Mouse (Mus musculus) hindbrain, embryonic 10.5 days (tissue): ENCODE measurements around the gene Pank1. TPM values are rescaled to one million over a fixed set of nuclear protein-coding genes. Genes with fewer than 3 reads are reported as not detected.
A peak's percentile ranks its signal among the peaks of the same experiment; 100 is the strongest.

ENCODE experiments used
- DNase-seq: peaks from one replicate; pipeline ENCODE4 v3.0.0-alpha.2; 2017; ENCODE audit warnings: low spot score
- H3K27ac ChIP-seq: fragments of 300-500 bp; sonication (generic); 2 replicates; pipeline ENCODE4 v1.5.1; 2016; ENCODE audit warnings: mild to moderate bottlenecking, moderate library complexity
- H3K27me3 ChIP-seq: fragments of 300-500 bp; sonication (generic); 2 replicates; pipeline ENCODE4 v1.6.1; 2016; ENCODE audit warnings: mild to moderate bottlenecking; ENCODE audit not compliant: poor library complexity, insufficient read depth, severe bottlenecking
- H3K36me3 ChIP-seq: fragments of 300-500 bp; sonication (generic); 2 replicates; pipeline ENCODE4 v1.6.1; 2016; ENCODE audit warnings: mild to moderate bottlenecking, moderate library complexity
- H3K4me1 ChIP-seq: fragments of 300-500 bp; sonication (generic); replicated peaks from 2 replicates; pipeline ENCODE4 v1.6.1; 2016; ENCODE audit warnings: mild to moderate bottlenecking
- H3K4me3 ChIP-seq: fragments of 300-500 bp; sonication (generic); 2 replicates; pipeline ENCODE4 v1.5.1; 2016; ENCODE audit warnings: mild to moderate bottlenecking, moderate library complexity
- H3K9me3 ChIP-seq: fragments of 300-500 bp; sonication (generic); 2 replicates; pipeline ENCODE4 v1.6.1; 2016; ENCODE audit warnings: mild to moderate bottlenecking, moderate library complexity
- WGBS: fragments of 180-500 bp; shearing (Covaris S2); methylation state at CpG from one replicate; pipeline ENCODE4 v1.1.7; 2016; 5-methylcytosine and 5-hydroxymethylcytosine counted together
- polyA plus RNA-seq: library from polyadenylated mRNA; unstranded; fragments of >200 nt; fragmentation: Nextera tagmentation; extraction: Ambion mirVana; gene quantifications from 2 replicates; pipeline ENCODE4 v1.2.1, GENCODE M21; 2016

Gene Pank1
- polyA plus RNA-seq, 1 experiment from 2014 or later = 5.6 TPM

DNA sequence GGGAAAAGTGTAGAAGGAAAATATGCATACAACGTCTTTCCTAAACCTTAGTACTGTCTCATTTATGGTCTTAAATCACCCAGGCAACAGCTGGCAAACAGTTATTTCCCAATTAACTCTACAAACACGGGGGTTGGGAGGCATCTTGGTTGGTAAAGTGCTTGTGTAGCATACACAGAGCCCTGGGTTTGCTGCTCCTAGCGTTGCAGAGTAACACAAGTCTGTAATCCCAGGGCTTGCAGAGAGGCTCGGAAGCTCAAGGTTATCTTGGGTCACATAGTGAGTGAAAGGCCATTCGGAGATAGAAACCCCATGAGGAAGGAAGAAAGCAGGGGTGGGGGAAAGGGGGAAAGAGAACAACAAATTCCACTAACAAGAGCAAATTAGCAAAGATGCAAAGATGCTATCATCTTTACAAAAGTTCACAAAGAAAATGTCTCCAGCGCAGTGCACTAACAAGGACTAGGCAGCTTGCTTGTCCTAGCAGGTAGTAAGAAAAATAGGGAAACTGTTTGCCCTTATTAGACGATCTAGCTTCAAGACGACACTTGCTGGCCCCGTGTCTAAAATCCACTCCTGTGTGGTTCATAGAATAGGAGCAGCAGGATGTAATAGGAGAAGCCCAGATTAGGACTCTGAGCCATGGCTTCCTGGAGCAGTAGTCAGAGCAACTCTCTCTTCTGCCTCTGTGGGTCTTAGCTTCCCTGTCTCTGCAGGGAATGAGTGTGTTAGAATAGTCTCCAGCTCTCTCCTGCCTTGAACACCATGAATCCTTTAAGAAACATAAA lies 37.3 kb downstream of the Pank1 start:
- DNase-seq = no peak
- Histone ChIP-seq H3K27ac (no peak overlapping the region), H3K27me3 (no peaks in the 10 kb centered on the region), H3K9me3 (no peaks in the 10 kb centered on the region), H3K4me1 (0 out of 2 replicates have a peak, but pooled peaks cover 5% of the 10 kb centered on the region), H3K36me3 (peaks cover 31% of the 10 kb centered on the region), H3K4me3 (no peak overlapping the region)
- 63% methylated on average over 9 of the region's 9 CpGs for WGBS

DNA sequence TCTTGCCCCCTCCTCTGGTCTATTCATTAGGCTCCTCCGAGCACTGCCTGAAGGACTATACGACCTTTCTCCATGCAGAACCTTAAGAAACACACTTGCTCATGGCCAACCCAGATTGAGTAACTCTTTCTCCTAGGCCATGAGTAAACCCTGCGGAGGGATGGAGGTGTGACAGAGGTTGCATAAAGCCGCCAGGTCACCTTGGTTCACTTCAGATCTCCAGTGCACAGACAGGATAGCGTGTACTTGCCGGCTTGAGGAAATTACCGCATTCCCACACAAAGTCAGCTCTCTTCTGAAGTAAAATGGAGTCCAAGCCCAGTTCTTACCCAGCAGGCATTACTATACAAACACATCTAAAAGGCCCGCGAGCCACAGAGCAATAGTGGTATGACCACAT lies 40.6 kb downstream of the Pank1 start:
- Histone ChIP-seq H3K4me1 (0 out of 2 replicates have a peak, but pooled peaks cover 5% of the 10 kb centered on the region), H3K27me3 (no peaks in the 10 kb centered on the region), H3K27ac (no peak overlapping the region), H3K4me3 (no peak overlapping the region), H3K36me3 (peaks cover 31% of the 10 kb centered on the region), H3K9me3 (no peaks in the 10 kb centered on the region)
- 96% methylated on average over 9 of the region's 9 CpGs for WGBS
- no peak for DNase-seq

DNA sequence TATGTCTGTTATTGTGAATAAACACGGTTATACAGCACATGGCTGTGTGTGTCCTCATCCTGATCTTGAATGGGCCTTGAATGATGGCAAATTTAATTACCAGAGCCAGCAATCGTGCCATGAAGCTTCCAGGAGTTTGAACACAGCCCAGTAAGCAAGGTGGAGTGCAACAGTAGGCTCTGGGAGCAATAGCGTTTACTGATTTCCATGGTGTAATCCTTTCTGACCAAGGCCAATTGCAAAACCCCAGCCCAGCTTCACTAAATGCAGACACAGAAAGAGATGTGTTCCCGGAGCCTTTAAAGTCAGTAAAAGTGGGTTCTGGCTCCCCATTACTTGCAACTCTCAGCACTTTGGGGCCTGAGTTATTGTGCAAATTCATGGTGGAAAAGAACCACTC lies 47.6 kb downstream of the Pank1 start:
- Histone ChIP-seq H3K9me3 (no peaks in the 10 kb centered on the region), H3K27ac (no peak overlapping the region), H3K36me3 (0 out of 2 replicates have a peak, but pooled peaks cover 6% of the 10 kb centered on the region), H3K4me3 (no peak overlapping the region), H3K27me3 (no peaks in the 10 kb centered on the region), H3K4me1 (no peaks in the 10 kb centered on the region)
- 90% methylated on average over 4 of the region's 4 CpGs for WGBS
- DNase-seq = no peak

DNA sequence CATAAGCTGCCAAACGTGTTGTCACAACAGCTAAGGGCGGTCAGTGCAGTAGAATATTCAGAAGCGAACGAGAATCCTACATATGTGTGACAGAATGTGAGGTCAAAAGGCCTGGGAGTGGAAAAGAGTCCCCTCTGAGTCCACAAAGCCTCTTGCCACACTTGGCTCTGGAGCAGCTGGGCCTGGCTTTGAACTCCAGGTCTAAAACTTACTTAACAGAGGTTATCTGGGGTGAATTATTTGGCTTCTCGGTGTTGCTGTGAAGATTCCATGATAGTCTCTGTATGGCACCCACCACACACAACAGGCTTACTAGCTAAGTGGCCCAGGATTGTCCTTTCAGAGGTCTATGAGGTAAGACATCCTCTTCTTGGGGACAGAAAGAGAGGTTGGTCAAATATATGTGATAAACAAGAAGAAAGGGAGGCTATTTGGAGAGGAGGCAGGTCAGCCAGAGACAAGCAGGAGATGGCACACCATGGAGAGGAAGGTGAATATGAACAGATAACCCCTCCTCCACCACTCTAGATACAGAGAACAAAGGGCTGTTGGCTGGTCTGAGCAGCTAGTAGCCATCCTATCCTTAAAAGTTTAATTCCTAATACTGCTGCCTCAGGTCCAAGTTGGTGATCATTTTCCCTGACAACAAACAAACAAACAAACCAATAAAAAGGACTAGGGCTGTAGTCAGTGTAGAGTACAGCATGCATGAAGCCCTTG lies 51.2 kb downstream of the Pank1 start:
- WGBS = 91% methylated on average over 5 of the region's 5 CpGs
- H3K36me3 ChIP-seq = peaks cover 12% of the 10 kb centered on the region; the same call in 1 of the 2 replicates
- DNase-seq = no peak
- H3K4me1 ChIP-seq = no peaks in the 10 kb centered on the region
- H3K4me3 ChIP-seq = no peak overlapping the region
- no peaks in the 10 kb centered on the region for H3K27me3 ChIP-seq
- H3K9me3 ChIP-seq = no peaks in the 10 kb centered on the region
- no peak overlapping the region for H3K27ac ChIP-seq

DNA sequence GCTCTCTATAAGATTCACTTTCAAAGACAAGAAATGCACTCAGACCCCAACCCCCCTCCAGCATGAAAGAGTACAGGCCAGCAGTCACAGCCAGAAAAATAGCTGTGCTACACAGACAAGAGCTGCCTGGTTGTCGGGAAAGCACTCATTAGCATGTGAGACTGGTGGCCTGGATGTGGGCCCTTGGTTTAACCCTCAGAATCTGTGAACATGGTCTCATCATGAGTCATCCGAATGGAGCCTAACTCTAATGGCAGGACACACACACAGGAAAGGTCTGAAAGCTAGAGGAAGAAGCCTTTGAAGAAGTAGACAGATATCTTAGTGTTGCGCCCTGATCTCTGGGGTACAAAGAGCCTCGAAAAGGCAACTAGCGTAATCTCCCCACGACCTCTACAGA lies 51.8 kb downstream of the Pank1 start:
- no peaks in the 10 kb centered on the region for H3K9me3 ChIP-seq
- WGBS = 89% methylated on average over 6 of the region's 6 CpGs
- peaks cover 12% of the 10 kb centered on the region; the same call in 1 of the 2 replicates for H3K36me3 ChIP-seq
- no peaks in the 10 kb centered on the region for H3K4me1 ChIP-seq
- DNase-seq = no peak
- no peak overlapping the region for H3K4me3 ChIP-seq
- H3K27ac ChIP-seq = no peak overlapping the region
- no peaks in the 10 kb centered on the region for H3K27me3 ChIP-seq

DNA sequence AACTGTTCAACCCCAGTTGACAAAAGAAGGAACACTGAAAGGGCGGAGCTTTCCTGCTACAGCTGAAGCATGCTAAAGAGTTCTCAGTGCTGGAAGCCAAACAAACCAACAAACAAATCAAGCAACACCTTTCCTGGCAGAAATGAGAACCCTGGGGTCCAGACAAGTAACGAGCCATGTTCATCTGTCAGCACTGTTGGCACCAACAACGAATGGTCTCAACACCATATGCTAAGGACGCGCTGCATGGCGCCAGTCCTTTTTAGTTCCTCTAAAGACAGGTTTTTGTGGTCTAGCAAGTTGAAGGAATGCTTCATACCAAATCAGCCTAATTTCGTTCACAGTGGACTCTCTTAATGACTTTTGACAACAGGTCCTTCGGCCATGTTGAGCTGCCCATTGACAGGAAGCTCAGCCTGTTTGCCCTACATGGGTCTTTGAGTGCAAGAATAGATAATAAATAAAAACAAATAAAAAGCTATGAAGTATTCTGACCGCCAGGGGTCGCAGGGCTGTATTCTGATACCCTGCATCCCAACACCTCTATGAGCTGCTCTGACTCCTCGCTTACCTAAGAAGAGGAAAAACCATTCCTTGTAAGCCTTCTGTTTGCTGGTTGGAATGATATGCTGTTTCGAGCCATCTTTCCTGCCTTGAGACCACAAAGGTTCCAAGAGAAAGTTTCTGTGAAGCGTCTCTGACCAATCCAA lies 53.2 kb downstream of the Pank1 start:
- no peak overlapping the region for H3K27ac ChIP-seq
- DNase-seq = peak; percentile 26
- no peaks in the 10 kb centered on the region for H3K27me3 ChIP-seq
- whole genome bisulfite sequencing = 73% methylated on average over 13 of the region's 13 CpGs
- no peaks in the 10 kb centered on the region for H3K9me3 ChIP-seq
- no peak overlapping the region for H3K4me3 ChIP-seq
- H3K4me1 ChIP-seq = no peaks in the 10 kb centered on the region
- peaks cover 18% of the 10 kb centered on the region; the same call in 1 of the 2 replicates for H3K36me3 ChIP-seq

DNA sequence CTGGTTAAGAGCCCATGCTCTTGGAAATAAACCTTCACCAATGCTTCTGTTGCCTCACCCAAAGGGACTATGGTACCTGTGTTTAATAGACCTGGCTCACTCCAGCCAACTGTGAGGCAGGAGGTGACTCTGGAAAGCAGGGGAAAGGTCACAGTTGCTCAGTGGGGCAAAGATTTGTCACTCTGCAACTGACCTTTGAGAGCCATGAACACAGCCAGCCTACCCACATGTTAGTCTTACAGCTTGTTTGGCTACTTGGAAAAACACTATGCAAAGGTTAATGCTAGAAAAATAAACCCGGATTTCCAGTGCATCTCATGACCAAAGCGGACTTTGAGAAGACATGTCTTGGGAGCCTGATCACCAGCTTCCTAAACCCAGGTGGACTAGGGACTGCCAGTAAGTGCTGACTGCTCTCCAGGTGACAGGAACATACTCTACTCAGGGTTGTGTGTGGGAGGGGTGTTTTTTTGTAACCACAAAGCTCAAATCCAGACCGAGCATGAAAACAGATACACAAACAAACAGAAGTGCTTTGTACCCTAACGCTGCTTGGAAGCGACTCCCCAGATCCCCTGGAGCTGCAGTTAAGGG lies 59.6 kb downstream of the Pank1 start:
- H3K36me3 ChIP-seq = peaks cover 16% of the 10 kb centered on the region; the same call in 1 of the 2 replicates
- H3K27me3 ChIP-seq = no peaks in the 10 kb centered on the region
- H3K4me1 ChIP-seq = peaks cover 2% of the 10 kb centered on the region; the same call in 1 of the 2 replicates
- H3K4me3 ChIP-seq = no peak overlapping the region
- no peak overlapping the region for H3K27ac ChIP-seq
- H3K9me3 ChIP-seq = no peaks in the 10 kb centered on the region
- no peak for DNase-seq
- WGBS = 82% methylated on average over 5 of the region's 5 CpGs

DNA sequence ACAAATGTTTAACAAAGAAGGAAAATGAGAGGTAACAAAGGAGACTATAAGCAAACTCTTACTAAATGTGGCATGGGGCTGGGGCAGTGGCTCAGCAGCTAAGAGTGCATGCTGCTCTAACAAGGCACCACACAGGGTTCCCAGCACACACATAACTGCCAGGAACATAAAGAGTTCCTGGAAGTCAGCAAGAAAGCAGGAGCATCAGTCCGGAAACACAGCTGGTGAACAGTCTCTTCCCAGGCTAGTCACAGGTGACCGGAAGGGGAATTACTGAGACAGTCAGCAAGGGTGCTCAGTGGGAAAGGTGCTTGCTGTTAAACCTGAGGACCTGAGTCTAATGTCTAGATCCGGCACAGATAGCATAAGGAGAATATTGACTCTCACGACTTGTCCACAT lies 63.9 kb downstream of the Pank1 start:
- no peak for DNase-seq
- Histone ChIP-seq H3K27me3 (no peaks in the 10 kb centered on the region), H3K27ac (no peak overlapping the region), H3K4me1 (peaks cover 3% of the 10 kb centered on the region; the same call in 1 of the 2 replicates), H3K36me3 (peaks cover 6% of the 10 kb centered on the region; the same call in 1 of the 2 replicates), H3K4me3 (no peak overlapping the region), H3K9me3 (no peaks in the 10 kb centered on the region)
- 89% methylated on average over 4 of the region's 4 CpGs for WGBS

DNA sequence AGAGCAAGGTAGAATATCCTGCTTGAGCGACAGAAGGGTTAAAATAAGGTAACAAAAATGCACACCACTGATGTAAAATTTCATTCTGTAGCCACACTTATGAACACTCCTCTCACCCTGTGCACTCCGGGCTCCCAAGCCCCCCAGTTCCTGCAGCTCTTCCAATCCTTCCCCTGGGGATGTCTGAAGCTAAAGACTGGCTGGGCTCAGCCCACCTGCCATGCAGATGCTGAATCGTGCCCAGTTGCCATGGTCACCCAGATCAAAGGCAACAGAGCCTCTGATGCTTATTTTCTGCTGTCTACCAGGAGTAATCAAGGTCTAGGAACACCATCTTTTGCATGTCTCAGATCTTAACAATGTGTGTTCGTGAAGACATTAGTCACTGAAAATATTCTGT lies 64.6 kb downstream of the Pank1 start:
- Histone ChIP-seq H3K9me3 (no peaks in the 10 kb centered on the region), H3K27ac (no peak overlapping the region), H3K4me1 (peaks cover 3% of the 10 kb centered on the region; the same call in 1 of the 2 replicates), H3K36me3 (0 out of 2 replicates have a peak, but pooled peaks cover 3% of the 10 kb centered on the region), H3K4me3 (no peak overlapping the region), H3K27me3 (no peaks in the 10 kb centered on the region)
- 54% methylated on average over 4 of the region's 4 CpGs for WGBS
- no peak for DNase-seq

DNA sequence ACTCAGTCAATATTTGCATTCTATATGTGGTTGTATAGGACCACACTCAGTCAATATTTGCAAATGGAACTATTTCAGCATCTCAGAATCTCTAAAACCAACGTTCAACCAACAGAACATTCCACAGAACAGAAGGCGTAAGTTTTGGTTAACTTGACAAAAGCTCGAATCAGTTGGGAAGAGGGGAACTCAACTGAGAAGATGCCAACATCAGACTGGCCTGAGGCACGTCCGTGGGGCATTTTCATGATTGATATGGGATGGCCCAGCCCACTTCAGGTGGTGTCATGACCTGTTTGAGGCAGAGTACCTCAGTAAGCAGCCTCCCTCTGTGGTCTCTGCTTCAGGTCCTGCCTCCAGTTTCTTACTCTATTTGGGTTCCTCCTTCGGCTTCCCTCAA lies 65.3 kb downstream of the Pank1 start:
- no peak overlapping the region for H3K4me3 ChIP-seq
- H3K27ac ChIP-seq = no peak overlapping the region
- H3K9me3 ChIP-seq = no peaks in the 10 kb centered on the region
- 0 out of 2 replicates have a peak, but pooled peaks cover 3% of the 10 kb centered on the region for H3K36me3 ChIP-seq
- H3K27me3 ChIP-seq = no peaks in the 10 kb centered on the region
- H3K4me1 ChIP-seq = peaks cover 3% of the 10 kb centered on the region; the same call in 1 of the 2 replicates
- WGBS = 88% methylated on average over 6 of the region's 6 CpGs
- DNase-seq = no peak

DNA sequence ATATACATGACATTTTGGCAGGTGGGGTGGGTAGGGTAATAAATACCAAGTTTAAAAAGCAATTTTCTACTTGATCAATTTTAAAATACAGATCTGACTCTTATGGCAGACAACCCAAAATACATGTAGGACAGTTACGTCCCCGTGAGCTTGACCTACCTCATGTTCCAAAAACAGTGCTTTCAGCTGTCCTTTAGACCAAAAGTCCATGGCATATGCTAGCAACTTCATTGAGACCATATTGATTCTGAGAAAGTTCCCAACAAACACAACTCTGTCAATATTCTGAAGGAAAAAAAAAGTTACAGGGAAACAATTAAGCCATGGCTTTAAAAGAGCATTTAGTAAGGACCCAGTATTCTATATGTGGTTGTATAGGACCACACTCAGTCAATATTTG lies 65.7 kb downstream of the Pank1 start:
- no peak overlapping the region for H3K27ac ChIP-seq
- no peak overlapping the region for H3K4me3 ChIP-seq
- no peaks in the 10 kb centered on the region for H3K27me3 ChIP-seq
- WGBS = 94% methylated on average over 2 of the region's 2 CpGs
- DNase-seq = no peak
- peaks cover 3% of the 10 kb centered on the region; the same call in 1 of the 2 replicates for H3K4me1 ChIP-seq
- H3K9me3 ChIP-seq = no peaks in the 10 kb centered on the region
- H3K36me3 ChIP-seq = 0 out of 2 replicates have a peak, but pooled peaks cover 3% of the 10 kb centered on the region

DNA sequence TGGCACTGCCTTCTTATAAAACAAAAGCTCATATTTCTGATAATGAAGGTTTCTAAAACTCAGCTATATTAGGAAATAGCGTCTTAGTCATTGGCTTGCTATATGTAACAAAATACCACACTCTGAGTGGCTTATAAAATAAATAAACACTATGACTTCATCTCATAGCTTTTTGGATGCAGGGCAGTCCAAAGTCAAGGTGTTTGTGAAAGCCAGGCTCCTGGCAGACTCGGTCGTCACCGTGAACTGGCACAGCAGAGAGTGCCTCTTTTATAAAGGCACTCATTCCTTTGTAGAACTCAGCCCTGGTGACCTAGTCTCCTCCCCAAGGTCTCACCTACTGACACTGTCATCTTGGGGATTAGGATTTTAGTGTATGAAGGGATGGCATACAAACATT lies 66.5 kb downstream of the Pank1 start:
- Histone ChIP-seq H3K4me1 (peaks cover 3% of the 10 kb centered on the region; the same call in 1 of the 2 replicates), H3K9me3 (no peaks in the 10 kb centered on the region), H3K27me3 (no peaks in the 10 kb centered on the region), H3K27ac (no peak overlapping the region), H3K36me3 (0 out of 2 replicates have a peak, but pooled peaks cover 3% of the 10 kb centered on the region), H3K4me3 (no peak overlapping the region)
- DNase-seq = no peak
- 90% methylated on average over 4 of the region's 4 CpGs for WGBS
